Mouse (Mus musculus) erythroblast, embryonic 14.5 days (primary cell): ENCODE measurements around the gene Vcam1.

Experiments used
- GATA1 ChIP-seq: IDR thresholded peaks from 2 replicates; pipeline ENCODE4 v1.6.1; 2012; ENCODE audit warnings: low read length, inconsistent platforms, mixed read lengths
- TAL1 ChIP-seq: IDR thresholded peaks from 3 replicates; pipeline ENCODE4 v1.6.1; 2012; ENCODE audit warnings: low read length, inconsistent platforms, mixed read lengths

GRCm38 (mm10) chr3:116094886-116095285, 34.6 kb downstream of the Vcam1 start:
- TF ChIP-seq TAL1 (no peak), GATA1 (no peak)
